In genomic region chr4:10257537-10257936, GRCm38 (mm10) we compare ENCODE assay signal across 27 mouse cellular contexts.
"Had no signal": no experiment of that assay in that cellular context is flagged by ENCODE, and none has a peak within 500 bp of the region (broad histone marks: within the 10 kb centered on the region; RNA-seq: fewer than 3 reads in every experiment).

No protein-coding gene starts in this region.

- H3K36me3 ChIP-seq: heart, embryonic 13.5 days; hindbrain, embryonic 10.5 days; hindbrain, embryonic 12.5 days; intestine, embryonic 15.5 days; limb, embryonic 10.5 days; limb, embryonic 12.5 days; liver, embryonic 13.5 days; liver, embryonic 15.5 days had no signal

- ATAC-seq: hindbrain, embryonic 16.5 days; inflammation-experienced regulatory T-cells, adult 6 months; intestine, embryonic 15.5 days; intestine, postnatal 0 days; liver, postnatal 0 days had no signal

- H3K9ac ChIP-seq: heart, embryonic 13.5 days; hindbrain, embryonic 12.5 days; hindbrain, embryonic 14.5 days; intestine, embryonic 15.5 days; limb, embryonic 12.5 days; liver, embryonic 13.5 days; liver, embryonic 15.5 days; liver, postnatal 0 days had no signal

- H3K4me1 ChIP-seq: hindbrain, embryonic 10.5 days; hindbrain, embryonic 12.5 days; intestine, embryonic 15.5 days; limb, embryonic 10.5 days; limb, embryonic 12.5 days; liver, embryonic 13.5 days; liver, embryonic 15.5 days had no signal

- H3K27me3 ChIP-seq: heart, embryonic 13.5 days; hindbrain, embryonic 12.5 days; intestine, embryonic 15.5 days; limb, embryonic 12.5 days; liver, embryonic 13.5 days; liver, embryonic 15.5 days had no signal

- DNase-seq: gastrocnemius, adult 2 months; gastrocnemius, postnatal 10 days; gastrocnemius, postnatal 25 days; heart, adult 18-20 months; heart, postnatal 36 days; kidney, adult 18-20 months; kidney, adult 8-10 months; kidney, postnatal 10 days; kidney, postnatal 25 days; kidney, postnatal 4 days; liver; liver, embryonic 13.5 days; liver, postnatal 0 days had no signal

- H3K27ac ChIP-seq: gastrocnemius, adult 2 months; heart, embryonic 13.5 days; hindbrain, embryonic 10.5 days; hindbrain, embryonic 12.5 days; hindbrain, embryonic 14.5 days; intestine, embryonic 15.5 days; layer of hippocampus, adult 2 months; left cerebral cortex, adult 2 months; limb, embryonic 10.5 days; limb, embryonic 12.5 days; liver, embryonic 13.5 days; liver, embryonic 15.5 days had no signal

- H3K4me3 ChIP-seq: gastrocnemius, adult 2 months; heart, embryonic 13.5 days; hindbrain, embryonic 10.5 days; hindbrain, embryonic 12.5 days; intestine, embryonic 15.5 days; layer of hippocampus, adult 2 months; left cerebral cortex, adult 2 months; limb, embryonic 10.5 days; limb, embryonic 12.5 days; liver, embryonic 13.5 days; liver, embryonic 15.5 days had no signal

- H3K4me2 ChIP-seq: heart, embryonic 13.5 days; hindbrain, embryonic 12.5 days; hindbrain, embryonic 14.5 days; intestine, embryonic 15.5 days; limb, embryonic 12.5 days; liver, embryonic 11.5 days; liver, embryonic 13.5 days; liver, embryonic 15.5 days had no signal

- H3K9me3 ChIP-seq: heart, embryonic 13.5 days; hindbrain, embryonic 10.5 days; hindbrain, embryonic 12.5 days; intestine, embryonic 15.5 days; limb, embryonic 10.5 days; limb, embryonic 12.5 days; liver, embryonic 13.5 days; liver, embryonic 15.5 days had no signal
